Mouse (Mus musculus) spleen, postnatal 10 days (tissue): ENCODE results near the gene Slfn9.
A peak's percentile ranks its signal among the peaks of the same experiment; 100 is the strongest.
"Not testable (repeated sequence)": the region's sequence is repeated elsewhere in the genome, so short reads cannot be mapped to it uniquely, and the experiment has no call there.

ENCODE experiments used
- DNase-seq, 2 experiments: peaks; one replicate each; pipeline ENCODE4 v3.0.0; 2021 to 2022; ENCODE audit warnings: low spot score in 2 of 2

The Slfn9 gene

GRCm38 (mm10) chr11:82991469-82992166 is at the start of gene Slfn9:
Slfn9 (minus strand) TSS chr11:82991830.
- DNase-seq: peak; percentile 12 to 48

GRCm38 (mm10) chr11:83041000-83041399 is 49.4 kb upstream of the Slfn9 start:
- no peak for DNase-seq

- peak in 1 of 2 experiments; percentile 32 for DNase-seq
Observed at GRCm38 (mm10) chr11:83040325-83040724, 48.7 kb upstream of the Slfn9 start.

- no peak for DNase-seq
Observed at GRCm38 (mm10) chr11:83039796-83040195, 48.2 kb upstream of the Slfn9 start.

GRCm38 (mm10) chr11:83039156-83039555 is 47.5 kb upstream of the Slfn9 start:
- DNase-seq: no peak

GRCm38 (mm10) chr11:83038686-83039085 is 47.1 kb upstream of the Slfn9 start:
- not testable (repeated sequence) for DNase-seq

GRCm38 (mm10) chr11:83020621-83021020 is 29.0 kb upstream of the Slfn9 start, which contains the start of gene Slfn8:
Slfn8 (minus strand) TSS chr11:83020810.
- peak in 1 of 2 experiments; percentile 53 for DNase-seq

GRCm38 (mm10) chr11:83019561-83020519 is 28.2 kb upstream of the Slfn9 start:
- DNase-seq: not testable (repeated sequence)

- no peak for DNase-seq
Observed at GRCm38 (mm10) chr11:83016093-83016492, 24.5 kb upstream of the Slfn9 start.

- DNase-seq: no peak
Observed at GRCm38 (mm10) chr11:83013356-83013755, 21.7 kb upstream of the Slfn9 start.

- peak in 1 of 2 experiments; percentile 32 for DNase-seq
Observed at GRCm38 (mm10) chr11:82990612-82991385, 831 bp downstream of the Slfn9 start.

- DNase-seq: no peak
Observed at GRCm38 (mm10) chr11:82989357-82989756, 2.3 kb downstream of the Slfn9 start.

GRCm38 (mm10) chr11:82987621-82988020 is 4.0 kb downstream of the Slfn9 start:
- no peak for DNase-seq

- DNase-seq: no peak
Observed at GRCm38 (mm10) chr11:82983193-82983592, 8.4 kb downstream of the Slfn9 start.

- DNase-seq: not testable (repeated sequence)
Observed at GRCm38 (mm10) chr11:82982409-82982808, 9.2 kb downstream of the Slfn9 start.

- DNase-seq: peak in 1 of 2 experiments; percentile 17
Observed at GRCm38 (mm10) chr11:82973916-82974315, 17.7 kb downstream of the Slfn9 start.

GRCm38 (mm10) chr11:82971590-82971974 is 20.0 kb downstream of the Slfn9 start:
- DNase-seq: no peak

GRCm38 (mm10) chr11:82970712-82971589 is 20.7 kb downstream of the Slfn9 start:
- peak in 1 of 2 experiments; percentile 51 for DNase-seq

GRCm38 (mm10) chr11:82962215-82962614 is 29.4 kb downstream of the Slfn9 start:
- no peak for DNase-seq

- DNase-seq: no peak
Observed at GRCm38 (mm10) chr11:82961743-82962142, 29.9 kb downstream of the Slfn9 start.

- no peak for DNase-seq
Observed at GRCm38 (mm10) chr11:82959613-82960012, 32.0 kb downstream of the Slfn9 start.
